Mouse (Mus musculus) CH12.LX (cell line): ENCODE measurements around the gene Gm3952. TPM values are rescaled to one million over a fixed set of nuclear protein-coding genes. Genes with fewer than 3 reads are reported as not detected.
A peak's percentile ranks its signal among the peaks of the same experiment; 100 is the strongest.

Source experiments
- DNase-seq: peaks from one replicate; pipeline ENCODE4 v3.0.0-alpha.2; 2013; ENCODE audit errors: extremely low read depth
- H3K27ac ChIP-seq: 2 replicates; pipeline ENCODE4 v1.5.1; 2012; ENCODE audit warnings: low read depth, mild to moderate bottlenecking, control low read depth, moderate library complexity; ENCODE audit not compliant: insufficient read depth
- H3K27me3 ChIP-seq: replicated peaks from 2 replicates; pipeline ENCODE3; 2012; ENCODE audit warnings: inconsistent platforms
- H3K36me3 ChIP-seq, 2 experiments: replicated peaks in 1 of 2; 2 replicates each; pipeline versions ENCODE3 to v1.6.1; 2012; ENCODE audit warnings: inconsistent platforms in 1 of 2, low read length in 1 of 2, mild to moderate bottlenecking in 1 of 2, mixed read lengths in 1 of 2, moderate library complexity in 1 of 2; ENCODE audit not compliant: control insufficient read depth in 1 of 2, insufficient read depth in 1 of 2
- H3K4me1 ChIP-seq, 2 experiments: 2 replicates each; pipeline ENCODE4 v1.6.1; 2012; ENCODE audit warnings: inconsistent platforms in 1 of 2, moderate library complexity in 1 of 2; ENCODE audit not compliant: insufficient read depth in 2 of 2, control insufficient read depth in 1 of 2
- H3K4me2 ChIP-seq: 2 replicates; pipeline ENCODE4 v1.6.1; 2012; ENCODE audit warnings: low read depth, mild to moderate bottlenecking, control low read depth; ENCODE audit not compliant: poor library complexity, insufficient read depth, severe bottlenecking
- H3K4me3 ChIP-seq, 3 experiments: fragments of 150-350 bp in 1 of 3; sonication (generic) in 1 of 3; replicated peaks in 1 of 3; 2 replicates each; pipeline versions ENCODE3 to v1.5.1; 2011 to 2012; ENCODE audit warnings: low read depth in 2 of 3, low read length in 2 of 3, mild to moderate bottlenecking in 2 of 3, moderate library complexity in 2 of 3, control low read depth in 1 of 3, improper control_type of control experiment in 1 of 3, inconsistent platforms in 1 of 3, mixed read lengths in 1 of 3; ENCODE audit not compliant: poor library complexity in 1 of 3
- H3K79me2 ChIP-seq: replicated peaks from 2 replicates; pipeline ENCODE4 v1.6.1; 2012; ENCODE audit warnings: mild to moderate bottlenecking, moderate library complexity; ENCODE audit not compliant: control insufficient read depth, poor library complexity, insufficient read depth, severe bottlenecking; ENCODE audit errors: extremely low read depth
- H3K9ac ChIP-seq: 2 replicates; pipeline ENCODE4 v1.6.1; 2012; ENCODE audit warnings: low read depth, mild to moderate bottlenecking, control low read depth, moderate library complexity; ENCODE audit not compliant: insufficient read depth
- H3K9me3 ChIP-seq: replicated peaks from 2 replicates; pipeline ENCODE3; 2012; ENCODE audit warnings: low read length, inconsistent platforms, mixed read lengths
- CTCF ChIP-seq, 2 experiments: IDR thresholded peaks in 1 of 2; conservative IDR thresholded peaks in 1 of 2; 2 replicates each; pipeline ENCODE4 v1.5.1; 2011 to 2012; ENCODE audit warnings: low read depth in 2 of 2, low read length in 2 of 2, improper control_type of control experiment in 1 of 2, inconsistent platforms in 1 of 2, mild to moderate bottlenecking in 1 of 2, moderate library complexity in 1 of 2
- E2F4 ChIP-seq: IDR thresholded peaks from 2 replicates; pipeline ENCODE4 v1.6.1; 2011; ENCODE audit warnings: low read depth, low read length, improper control_type of control experiment; ENCODE audit not compliant: insufficient replicate concordance
- JUN ChIP-seq: IDR thresholded peaks from 2 replicates; pipeline ENCODE4 v1.6.1; 2011; ENCODE audit warnings: low read depth, mild to moderate bottlenecking, low read length, improper control_type of control experiment, moderate library complexity; ENCODE audit not compliant: insufficient read depth
- MAX ChIP-seq: IDR thresholded peaks from 2 replicates; pipeline ENCODE4 v1.6.1; 2011; ENCODE audit warnings: low read length, improper control_type of control experiment
- MEF2A ChIP-seq: IDR thresholded peaks from 2 replicates; pipeline ENCODE4 v1.6.1; 2014; ENCODE audit warnings: low read depth, mild to moderate bottlenecking, inconsistent platforms, low read length, improper control_type of control experiment, borderline replicate concordance
- MXI1 ChIP-seq: IDR thresholded peaks from 2 replicates; pipeline ENCODE4 v1.6.1; 2011; ENCODE audit warnings: mild to moderate bottlenecking, low read depth, low read length, improper control_type of control experiment
- MYC ChIP-seq: IDR thresholded peaks from 2 replicates; pipeline ENCODE4 v1.6.1; 2011; ENCODE audit warnings: low read depth, mild to moderate bottlenecking, improper control_type of control experiment, low read length
- POLR2A ChIP-seq: IDR thresholded peaks from 2 replicates; pipeline ENCODE4 v1.6.1; 2011; ENCODE audit warnings: low read depth, mild to moderate bottlenecking, improper control_type of control experiment, low read length
- POLR2AphosphoS2 ChIP-seq: IDR thresholded peaks from 2 replicates; pipeline ENCODE4 v1.6.1; 2011; ENCODE audit warnings: low read depth, low read length, improper control_type of control experiment
- RAD21 ChIP-seq: IDR thresholded peaks from 2 replicates; pipeline ENCODE4 v1.6.1; 2011; ENCODE audit warnings: low read depth, mild to moderate bottlenecking, low read length, improper control_type of control experiment, moderate library complexity
- SIN3A ChIP-seq: IDR thresholded peaks from 2 replicates; pipeline ENCODE4 v1.6.1; 2012; ENCODE audit warnings: low read length, improper control_type of control experiment, inconsistent platforms
- SMC3 ChIP-seq: IDR thresholded peaks from 2 replicates; pipeline ENCODE4 v1.6.1; 2011; ENCODE audit warnings: low read depth, low read length, improper control_type of control experiment
- UBTF ChIP-seq: IDR thresholded peaks from 2 replicates; pipeline ENCODE4 v1.6.1; 2012; ENCODE audit warnings: low read depth, mild to moderate bottlenecking, inconsistent platforms, low read length, improper control_type of control experiment, moderate library complexity
- ZC3H11A ChIP-seq: IDR thresholded peaks from 2 replicates; pipeline ENCODE4 v1.6.1; 2012; ENCODE audit warnings: low read depth, mild to moderate bottlenecking, inconsistent platforms, low read length, improper control_type of control experiment
- ZKSCAN1 ChIP-seq: IDR thresholded peaks from 2 replicates; pipeline ENCODE4 v1.6.1; 2012; ENCODE audit warnings: low read depth, inconsistent platforms, low read length, improper control_type of control experiment, borderline replicate concordance
- ZNF384 ChIP-seq: IDR thresholded peaks from 2 replicates; pipeline ENCODE4 v1.6.1; 2012; ENCODE audit warnings: low read depth, low read length, improper control_type of control experiment, inconsistent platforms
- dilution Hi-C: fragments of 300-500 bp; cut with MboI; formaldehyde crosslinking; loops from 2 replicates; pipeline ENCODE4 v1.14.3; 2020; ENCODE audit warnings: low sequenced_read_pairs; ENCODE audit not compliant: extremely low pct_unique_long_range_greater_than_20kb, extremely low pct_ligation_motif_present
- in situ Hi-C: fragments of 300-500 bp; cut with MboI; formaldehyde crosslinking; loops from 3 replicates; pipeline ENCODE4 v1.14.3; 2019; ENCODE audit warnings: low sequenced_read_pairs, low pct_ligation_motif_present, low pct_unique_long_range_greater_than_20kb, mixed read lengths
- polyA plus RNA-seq: library from polyadenylated mRNA; unstranded; fragments of >175 nt; gene quantifications from 2 replicates; pipeline ENCODE4 v1.2.1, GENCODE M21; 2012; ENCODE audit warnings: low read depth; ENCODE audit not compliant: insufficient read length
- total RNA-seq, 2 experiments: library from RNA; depleted of rRNA; stranded (reverse); fragments of 300-350 nt in 1 of 2; fragments of >200 nt in 1 of 2; gene quantifications; 2 replicates each; pipeline ENCODE4 v1.2.3; 2012 to 2014

Gm3952 gene
- total and polyA plus RNA-seq, 3 experiments, result not detected

DNA sequence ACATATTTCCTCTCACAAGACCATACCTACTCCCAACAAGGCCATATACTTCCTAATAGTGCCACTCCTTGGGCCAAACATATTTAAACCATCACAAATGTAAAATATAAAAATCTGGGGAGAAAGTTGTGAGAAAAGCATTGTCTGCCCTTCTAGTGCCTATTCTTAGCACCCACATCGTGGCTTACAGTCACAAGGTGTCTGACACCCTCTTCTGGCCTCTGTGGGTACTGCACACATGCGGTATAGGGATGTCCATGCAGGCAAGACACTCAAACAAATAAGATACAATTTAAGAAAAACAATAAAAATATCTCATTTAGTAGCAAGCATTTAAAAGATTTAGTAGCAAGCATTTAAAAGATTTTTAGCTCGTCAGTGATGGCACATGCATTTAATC lies 89.2 kb downstream of the Gm3952 start:
- H3K9me3 ChIP-seq, result no peaks in the 10 kb centered on the region
- peaks cover 21 to 82% of the 10 kb centered on the region in 2 experiments for H3K36me3 ChIP-seq
- H3K4me2 ChIP-seq, result no peak overlapping the region
- DNase-seq, result peak; percentile 83
- H3K27ac ChIP-seq, result no peak overlapping the region
- TF ChIP-seq JUN, result no peak
- TF ChIP-seq MEF2A, result peak; percentile 90
- peak; percentile 81; the same call in 1 of the 2 replicates for TF ChIP-seq MYC
- peak; percentile 81 to 91 for TF ChIP-seq CTCF (conservative IDR thresholded peaks at IDR 0.05 in 1 of 2, IDR thresholded peaks at IDR 0.05 in 1 of 2; ENCODE audit: low read depth in 2 of 2, low read length in 2 of 2)
- peak; percentile 40 for TF ChIP-seq ZC3H11A
- TF ChIP-seq E2F4, result no peak
- no peak for TF ChIP-seq ZKSCAN1
- peak; percentile 93 for TF ChIP-seq SMC3
- TF ChIP-seq RAD21, result peak; percentile 91
- TF ChIP-seq UBTF, result no peak
- no peak overlapping the region for H3K9ac ChIP-seq
- in situ Hi-C loops, result no loop called here
- H3K27me3 ChIP-seq, result no peaks in the 10 kb centered on the region
- no peak overlapping the region for H3K4me3 ChIP-seq
- dilution Hi-C loops, result no loop called here
- H3K79me2 ChIP-seq, result no peaks in the 10 kb centered on the region; the same call in 1 of the 2 replicates
- H3K4me1 ChIP-seq, result peaks cover 0 to 12% of the 10 kb centered on the region in 2 experiments; a peak in 2 of 4 replicates

DNA sequence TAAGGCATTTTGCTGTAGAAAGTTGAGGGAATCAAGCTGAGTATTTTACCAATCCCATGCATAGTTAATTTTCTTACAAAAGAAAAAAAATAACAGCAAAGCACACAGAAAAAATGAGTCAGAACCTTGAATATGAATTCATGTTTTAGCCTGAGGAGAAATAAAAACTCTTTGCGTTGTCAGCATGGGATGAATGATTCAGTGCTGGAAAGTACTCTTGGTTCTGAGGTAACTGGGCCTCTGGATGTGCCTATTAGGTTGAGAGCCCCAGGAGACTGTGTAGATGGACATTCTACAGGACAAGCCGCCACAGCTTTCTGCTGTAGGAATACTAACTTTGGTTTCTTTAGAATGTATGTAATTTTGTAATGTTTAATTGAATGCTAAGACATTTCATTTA lies 93.7 kb downstream of the Gm3952 start:
- Histone ChIP-seq H3K27me3 (no peaks in the 10 kb centered on the region), H3K4me2 (no peak overlapping the region), H3K36me3 (peaks cover 2 to 54% of the 10 kb centered on the region in 2 experiments), H3K9ac (no peak overlapping the region), H3K9me3 (no peaks in the 10 kb centered on the region), H3K79me2 (peaks cover 10% of the 10 kb centered on the region), H3K4me3 (no peak overlapping the region), H3K4me1 (peaks cover 0 to 34% of the 10 kb centered on the region in 2 experiments; a peak in 2 of 4 replicates), H3K27ac (no peak overlapping the region)
- dilution Hi-C loops (no loop called here), in situ Hi-C loops (no loop called here)
- no peak for DNase-seq
- TF ChIP-seq UBTF, result no peak
- no peak for TF ChIP-seq MYC
- TF ChIP-seq POLR2AphosphoS2, result no peak
- TF ChIP-seq MXI1, result no peak
- TF ChIP-seq POLR2A, result no peak
- TF ChIP-seq RAD21, result no peak
- no peak for TF ChIP-seq ZNF384
- TF ChIP-seq SIN3A, result no peak
- no peak for TF ChIP-seq MAX
- TF ChIP-seq MEF2A, result no peak
- TF ChIP-seq CTCF (conservative IDR thresholded peaks at IDR 0.05 in 1 of 2, IDR thresholded peaks at IDR 0.05 in 1 of 2; ENCODE audit: low read depth in 2 of 2, low read length in 2 of 2), result no peak
